Mouse (Mus musculus) lung, postnatal 0 days (tissue): ENCODE measurements around the gene Bmx. TPM values are rescaled to one million over a fixed set of nuclear protein-coding genes. Genes with fewer than 3 reads are reported as not detected.

Experiments used
- ATAC-seq: fragments of 200-750 bp; cut with Nextera tagmentation; 2 replicates; pipeline ENCODE4 v1.8.0; 2017; ENCODE audit warnings: moderate library complexity
- DNase-seq: peaks from one replicate; pipeline ENCODE4 v3.0.0-alpha.2; 2016; ENCODE audit warnings: low spot score
- H3K27ac ChIP-seq: fragments of 300-500 bp; sonication (generic); 2 replicates; pipeline ENCODE4 v1.5.1; 2014; ENCODE audit warnings: antibody characterized with exemption, mild to moderate bottlenecking, low read length, mixed read lengths
- H3K27me3 ChIP-seq: fragments of 300-500 bp; sonication (generic); replicated peaks from 2 replicates; pipeline ENCODE4 v1.6.1; 2014; ENCODE audit warnings: low read length, mixed read lengths; ENCODE audit not compliant: insufficient read depth
- H3K36me3 ChIP-seq: fragments of 300-500 bp; sonication (generic); 2 replicates; pipeline ENCODE4 v1.6.1; 2014; ENCODE audit warnings: low read length, mixed read lengths; ENCODE audit not compliant: insufficient read depth
- H3K4me1 ChIP-seq: fragments of 300-500 bp; sonication (generic); 2 replicates; pipeline ENCODE4 v1.6.1; 2014; ENCODE audit warnings: antibody characterized with exemption, low read depth, low read length, mixed read lengths; ENCODE audit not compliant: insufficient read depth
- H3K4me2 ChIP-seq: fragments of 300-500 bp; sonication (generic); replicated peaks from 2 replicates; pipeline ENCODE4 v1.6.1; 2014; ENCODE audit warnings: low read depth, mild to moderate bottlenecking, low read length, moderate library complexity, mixed read lengths
- H3K4me3 ChIP-seq: fragments of 300-500 bp; sonication (generic); 2 replicates; pipeline ENCODE4 v1.5.1; 2014; ENCODE audit warnings: low read depth, low read length
- H3K9ac ChIP-seq: fragments of 300-500 bp; sonication (generic); replicated peaks from 2 replicates; pipeline ENCODE4 v1.6.1; 2014; ENCODE audit warnings: low read depth, mild to moderate bottlenecking
- H3K9me3 ChIP-seq: fragments of 300-500 bp; sonication (generic); 2 replicates; pipeline ENCODE4 v1.6.1; 2016; ENCODE audit warnings: low read length, mixed read lengths
- CTCF ChIP-seq: IDR thresholded peaks from 2 replicates; pipeline ENCODE4 v1.5.1; 2016; ENCODE audit warnings: antibody characterized with exemption, mild to moderate bottlenecking
- EP300 ChIP-seq: IDR thresholded peaks from 2 replicates; pipeline ENCODE4 v1.6.1; 2016; ENCODE audit warnings: antibody characterized with exemption, mild to moderate bottlenecking, control low read depth
- WGBS: fragments of 180-500 bp; shearing (Covaris S2); extraction: QIAGEN DNeasy Blood & Tissue Kit; methylation state at CpG from one replicate; pipeline ENCODE4 v1.1.7; 2014; 5-methylcytosine and 5-hydroxymethylcytosine counted together
- polyA plus RNA-seq: library from polyadenylated mRNA; unstranded; fragments of >200 nt; fragmentation: Nextera tagmentation; extraction: Ambion mirVana; gene quantifications from 2 replicates; pipeline ENCODE4 v1.2.1, GENCODE M21; 2015

Bmx gene
- polyA plus RNA-seq, 1 experiment from 2014 or later: 2.7 TPM

GRCm38 (mm10) chrX:164246722-164247121, 11.3 kb downstream of the Bmx start:
- Histone ChIP-seq H3K4me1 (no peaks in the 10 kb centered on the region), H3K27me3 (no peaks in the 10 kb centered on the region), H3K4me2 (no peak overlapping the region), H3K27ac (no peak overlapping the region), H3K4me3 (no peak overlapping the region), H3K36me3 (no peaks in the 10 kb centered on the region), H3K9me3 (no peaks in the 10 kb centered on the region), H3K9ac (no peak overlapping the region)
- DNase-seq (no peak), ATAC-seq (no peak)
- TF ChIP-seq CTCF (no peak), EP300 (no peak)
- 45% methylated on average over 2 of the region's 2 CpGs for WGBS

- Histone ChIP-seq H3K4me2 (no peak overlapping the region), H3K9ac (no peak overlapping the region), H3K9me3 (no peaks in the 10 kb centered on the region), H3K27me3 (no peaks in the 10 kb centered on the region), H3K4me3 (no peak overlapping the region), H3K36me3 (no peaks in the 10 kb centered on the region), H3K4me1 (no peaks in the 10 kb centered on the region), H3K27ac (no peak overlapping the region)
- TF ChIP-seq EP300 (no peak), CTCF (no peak)
- ATAC-seq (peak; percentile 66), DNase-seq (peak; percentile 42)
- WGBS: 15% methylated on average over 5 of the region's 5 CpGs
Observed at GRCm38 (mm10) chrX:164245714-164246113, 12.3 kb downstream of the Bmx start.

GRCm38 (mm10) chrX:164233380-164233779, 24.6 kb downstream of the Bmx start:
- WGBS: 25% methylated on average over 8 of the region's 8 CpGs
- no peak overlapping the region for H3K4me2 ChIP-seq
- no peaks in the 10 kb centered on the region for H3K9me3 ChIP-seq
- peak; percentile 36 for DNase-seq
- H3K4me3 ChIP-seq: no peak overlapping the region
- no peak for TF ChIP-seq CTCF
- no peak for TF ChIP-seq EP300
- H3K36me3 ChIP-seq: no peaks in the 10 kb centered on the region
- no peaks in the 10 kb centered on the region for H3K4me1 ChIP-seq
- no peak overlapping the region for H3K9ac ChIP-seq
- H3K27ac ChIP-seq: no peak overlapping the region
- ATAC-seq: no peak
- H3K27me3 ChIP-seq: no peaks in the 10 kb centered on the region

GRCm38 (mm10) chrX:164221989-164222388, 36.0 kb downstream of the Bmx start:
- WGBS: 69% methylated on average over 2 of the region's 2 CpGs
- no peak for DNase-seq

GRCm38 (mm10) chrX:164200547-164200946, 57.4 kb downstream of the Bmx start:
- no peaks in the 10 kb centered on the region for H3K36me3 ChIP-seq
- DNase-seq: peak; percentile 9
- H3K27ac ChIP-seq: no peak overlapping the region
- no peak overlapping the region for H3K4me2 ChIP-seq
- TF ChIP-seq EP300: no peak
- TF ChIP-seq CTCF: no peak
- no peak overlapping the region for H3K9ac ChIP-seq
- 61% methylated on average over 5 of the region's 5 CpGs for WGBS
- no peak for ATAC-seq
- no peaks in the 10 kb centered on the region for H3K4me1 ChIP-seq
- H3K4me3 ChIP-seq: no peak overlapping the region
- no peaks in the 10 kb centered on the region for H3K27me3 ChIP-seq
- no peaks in the 10 kb centered on the region for H3K9me3 ChIP-seq

More at GRCm38 (mm10) chrX:164221989-164222388, 36.0 kb downstream of the Bmx start:
- Histone ChIP-seq H3K4me1 (no peaks in the 10 kb centered on the region), H3K4me3 (no peak overlapping the region), H3K9me3 (no peaks in the 10 kb centered on the region), H3K9ac (no peak overlapping the region), H3K27me3 (no peaks in the 10 kb centered on the region), H3K4me2 (no peak overlapping the region), H3K36me3 (no peaks in the 10 kb centered on the region), H3K27ac (no peak overlapping the region)
- TF ChIP-seq CTCF (peak; percentile 53), EP300 (no peak)
- ATAC-seq: no peak

- no peak overlapping the region for H3K4me2 ChIP-seq
- H3K4me3 ChIP-seq: no peak overlapping the region
- TF ChIP-seq EP300: no peak
- no peak for TF ChIP-seq CTCF
- H3K36me3 ChIP-seq: no peaks in the 10 kb centered on the region
- no peaks in the 10 kb centered on the region for H3K9me3 ChIP-seq
- no peak overlapping the region for H3K9ac ChIP-seq
- H3K27me3 ChIP-seq: no peaks in the 10 kb centered on the region
- H3K27ac ChIP-seq: no peak overlapping the region
- ATAC-seq (no peak), DNase-seq (no peak)
- 85% methylated on average over 2 of the region's 2 CpGs for WGBS
- H3K4me1 ChIP-seq: no peaks in the 10 kb centered on the region
Observed at GRCm38 (mm10) chrX:164197679-164198078, 60.3 kb downstream of the Bmx start.

GRCm38 (mm10) chrX:164189880-164190279, 68.1 kb downstream of the Bmx start:
- no peaks in the 10 kb centered on the region for H3K9me3 ChIP-seq
- H3K4me1 ChIP-seq: no peaks in the 10 kb centered on the region
- no peak overlapping the region for H3K27ac ChIP-seq
- no peak overlapping the region for H3K4me2 ChIP-seq
- H3K27me3 ChIP-seq: no peaks in the 10 kb centered on the region
- no peaks in the 10 kb centered on the region for H3K36me3 ChIP-seq
- TF ChIP-seq CTCF (no peak), EP300 (no peak)
- DNase-seq: no peak
- H3K4me3 ChIP-seq: no peak overlapping the region
- ATAC-seq: no peak
- no peak overlapping the region for H3K9ac ChIP-seq
